Mouse (Mus musculus) heart, adult 2 months (tissue): Measurements from ENCODE around the gene 4933411K16Rik.
A peak's percentile ranks its signal among the peaks of the same experiment; 100 is the strongest.

Experiments
- CTCF ChIP-seq: fragments of 200-600 bp; IDR thresholded peaks from 2 replicates; pipeline ENCODE4 v1.8.1; 2022; ENCODE audit warnings: antibody characterized with exemption, mild to moderate bottlenecking, moderate library complexity
- EP300 ChIP-seq: fragments of 200-500 bp; IDR thresholded peaks from 2 replicates; pipeline ENCODE4 v1.6.1; 2011; ENCODE audit warnings: low read depth, low read length, control low read depth; ENCODE audit not compliant: insufficient read depth
- POLR2A ChIP-seq: fragments of 200-500 bp; IDR thresholded peaks from 2 replicates; pipeline ENCODE4 v1.6.1; 2011; ENCODE audit warnings: mild to moderate bottlenecking, low read depth, low read length, control low read depth; ENCODE audit not compliant: insufficient read depth

GRCm38 (mm10) chr19:42035456-42036248 lies 16.4 kb upstream of the 4933411K16Rik start, which contains the start of gene Ankrd2:
- TF ChIP-seq POLR2A (no peak), CTCF (peak; percentile 97), EP300 (peak; percentile 93)
